Mouse (Mus musculus): ENCODE results near the gene Gm1553.

The Gm1553 gene

GRCm38 (mm10) chr10:82492518-82492917 lies at the start of gene Gm1553:
Gene Gm1553, minus strand, starts transcription at chr10:82492618.
- no peak for DNase-seq (ENCODE audit: low spot score in 2 of 2)

Measured in frontal cortex, postnatal 10 days (tissue).